Mouse (Mus musculus) C2C12 (cell line): ENCODE data around the gene Hoxa4. TPM values are rescaled to one million over a fixed set of nuclear protein-coding genes. Genes with fewer than 3 reads are reported as not detected.

ENCODE experiments used
- H3K27me3 ChIP-seq: one replicate; pipeline ENCODE4 v1.6.1; 2011; ENCODE audit not compliant: control insufficient read depth, insufficient read depth, insufficient read length
- H3K36me3 ChIP-seq: one replicate; pipeline ENCODE4 v1.6.1; 2011; ENCODE audit not compliant: control insufficient read depth, insufficient read depth
- H3K4me3 ChIP-seq: one replicate; pipeline ENCODE4 v1.5.1; 2011; ENCODE audit warnings: mild to moderate bottlenecking, control low read depth; ENCODE audit not compliant: poor library complexity, insufficient read depth, severe bottlenecking
- H3K79me2 ChIP-seq: one replicate; pipeline ENCODE4 v1.6.1; 2011; ENCODE audit not compliant: control insufficient read depth, insufficient read depth
- H3K79me3 ChIP-seq: one replicate; pipeline ENCODE4 v1.6.1; 2011; ENCODE audit warnings: low read depth, control low read depth
- H3ac ChIP-seq: one replicate; pipeline ENCODE3; 2011; ENCODE audit warnings: low read depth; ENCODE audit not compliant: control insufficient read depth, insufficient read length
- CEBPB ChIP-seq: IDR thresholded peaks from one replicate; pipeline ENCODE4 v1.6.1; 2011; ENCODE audit warnings: low read depth, mild to moderate bottlenecking, control low read depth, moderate library complexity
- CTCF ChIP-seq: IDR thresholded peaks from one replicate; pipeline ENCODE4 v1.5.1; 2011; ENCODE audit not compliant: control insufficient read depth, insufficient read depth, insufficient read length
- FOSL1 ChIP-seq: IDR thresholded peaks from one replicate; pipeline ENCODE4 v1.8.0; 2011; ENCODE audit warnings: mild to moderate bottlenecking, low read length; ENCODE audit not compliant: poor library complexity, insufficient read depth, severe bottlenecking
- MAX ChIP-seq: IDR thresholded peaks from one replicate; pipeline ENCODE4 v1.6.1; 2011; ENCODE audit warnings: mild to moderate bottlenecking, control low read depth
- MYOD1 ChIP-seq: IDR thresholded peaks from one replicate; pipeline ENCODE4 v1.6.1; 2011; ENCODE audit warnings: low read depth; ENCODE audit not compliant: control insufficient read depth, insufficient read length
- MYOG ChIP-seq: IDR thresholded peaks from one replicate; pipeline ENCODE4 v1.6.1; 2011; ENCODE audit not compliant: control insufficient read depth, insufficient read length; ENCODE audit errors: extremely low read depth
- USF1 ChIP-seq: IDR thresholded peaks from one replicate; pipeline ENCODE4 v1.6.1; 2011; ENCODE audit warnings: low read depth, mild to moderate bottlenecking, control low read depth, moderate library complexity
- polyA plus RNA-seq: library from polyadenylated mRNA; unstranded; fragments of >200 nt; fragmentation: generic; extraction: Trizol; gene quantifications from one replicate; pipeline ENCODE4 v1.2.1, GENCODE M21; 2012; ENCODE audit warnings: missing spikeins

Gene Hoxa4
- polyA plus RNA-seq, 1 experiment: 0.74 TPM

DNA sequence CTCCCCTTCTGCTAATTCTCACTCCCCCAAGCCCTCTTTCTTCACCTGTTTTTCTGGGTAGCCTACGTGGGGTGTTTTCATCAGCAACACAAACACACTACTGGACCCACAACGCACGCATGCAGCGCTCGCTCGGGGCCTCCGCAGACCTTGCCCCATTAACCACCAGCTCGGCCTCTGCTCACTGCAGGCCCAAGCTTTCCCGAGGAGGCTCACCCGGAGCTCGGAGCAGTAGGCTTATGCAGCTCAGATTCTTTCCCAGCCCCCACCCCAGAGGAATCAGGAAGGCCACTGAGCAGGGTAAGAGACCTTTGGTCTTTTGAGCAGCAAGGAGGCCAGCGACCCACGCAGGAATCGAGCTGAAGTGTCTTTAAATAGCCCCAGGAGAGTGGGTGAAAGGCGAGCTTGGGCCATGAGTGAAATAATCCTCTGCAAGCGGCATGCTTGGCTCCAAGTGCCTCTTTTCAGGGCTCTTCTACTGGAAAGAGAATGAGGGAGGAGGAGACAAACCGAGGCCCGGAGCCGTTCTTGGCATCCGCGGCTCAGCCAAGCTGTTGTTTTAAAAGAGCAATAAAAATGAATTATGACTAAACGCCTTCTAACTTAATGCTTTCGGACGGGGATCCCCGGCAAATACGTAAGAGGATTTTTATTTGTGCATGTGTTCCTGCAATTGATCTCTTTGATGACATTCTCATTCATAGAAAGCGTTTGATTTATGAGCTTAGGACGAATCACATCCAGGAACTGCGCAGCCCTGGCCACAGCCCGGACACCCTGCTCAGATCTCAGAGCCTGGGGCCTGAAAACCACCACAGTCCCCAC, 30.8 kb downstream of the Hoxa4 start:
- H3K4me3 ChIP-seq: peak overlapping the region; percentile 78

DNA sequence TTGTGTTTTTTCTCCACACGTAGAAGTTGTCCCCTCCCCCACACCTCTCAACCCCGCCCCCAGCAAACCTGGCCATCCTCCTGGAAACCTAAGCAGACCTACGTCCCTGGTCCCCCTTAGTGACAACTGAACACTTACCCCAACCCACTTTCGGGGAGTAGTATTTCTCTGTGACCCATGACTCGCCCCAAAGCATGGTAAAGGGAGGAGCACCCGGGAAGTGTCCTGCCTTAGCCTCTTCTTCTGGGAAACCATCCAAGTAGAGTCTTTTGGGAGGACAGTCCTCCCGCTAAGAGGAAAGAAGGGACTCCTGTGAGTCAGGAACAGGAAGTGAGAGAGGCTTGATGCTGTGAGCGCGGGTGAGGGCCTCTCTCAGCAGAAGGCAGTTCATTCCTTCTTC, 31.6 kb downstream of the Hoxa4 start:
- Histone ChIP-seq H3ac (no peak overlapping the region), H3K79me3 (peaks cover 18% of the 10 kb centered on the region), H3K4me3 (peak overlapping the region; percentile 78), H3K36me3 (peaks cover 19% of the 10 kb centered on the region), H3K27me3 (no peaks in the 10 kb centered on the region), H3K79me2 (peaks cover 42% of the 10 kb centered on the region)
- no peak for TF ChIP-seq MYOG
- no peak for TF ChIP-seq CTCF
- no peak for TF ChIP-seq CEBPB
- no peak for TF ChIP-seq USF1
- no peak for TF ChIP-seq FOSL1
- TF ChIP-seq MAX: no peak
- TF ChIP-seq MYOD1: no peak

More for the DNA sequence above, 30.8 kb downstream of the Hoxa4 start:
- TF ChIP-seq MYOG: no peak
- no peak for TF ChIP-seq MAX
- TF ChIP-seq CTCF: no peak
- TF ChIP-seq CEBPB: no peak
- no peak for TF ChIP-seq MYOD1
- TF ChIP-seq USF1: no peak
- no peak for TF ChIP-seq FOSL1
- H3K36me3 ChIP-seq: peaks cover 19% of the 10 kb centered on the region
- H3K79me2 ChIP-seq: peaks cover 42% of the 10 kb centered on the region
- H3K27me3 ChIP-seq: no peaks in the 10 kb centered on the region
- peaks cover 18% of the 10 kb centered on the region for H3K79me3 ChIP-seq
- H3ac ChIP-seq: peak overlapping the region; percentile 40

DNA sequence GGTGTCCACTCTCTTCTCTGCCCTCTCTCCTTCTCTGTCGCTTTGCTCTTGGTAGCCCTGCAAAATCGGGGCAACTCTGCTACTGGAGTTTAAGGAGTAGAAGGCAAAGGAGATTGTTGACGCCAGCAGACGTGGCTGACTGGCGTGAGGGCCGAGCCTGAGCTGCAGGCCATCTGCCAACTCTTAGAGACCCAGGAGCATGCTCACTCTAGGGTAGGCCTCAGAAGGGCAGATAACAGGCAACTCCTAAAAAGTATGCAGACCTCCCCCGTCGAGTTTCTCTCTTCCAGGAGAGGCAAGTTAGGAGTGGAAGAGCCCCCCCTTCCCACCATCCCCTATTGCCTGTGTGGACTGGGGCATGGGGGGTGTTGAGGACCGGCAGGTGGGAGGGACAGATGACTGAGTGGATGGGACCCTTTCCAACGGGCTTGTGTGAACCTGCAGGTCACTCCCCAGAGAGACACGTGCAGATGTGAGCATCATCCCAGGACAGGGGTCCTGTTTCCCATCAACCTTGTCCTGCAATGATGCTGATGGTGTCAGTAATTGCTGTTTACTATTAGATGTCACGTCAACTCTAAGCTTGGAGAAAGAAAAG, 32.3 kb downstream of the Hoxa4 start:
- peaks cover 42% of the 10 kb centered on the region for H3K79me2 ChIP-seq
- peak overlapping the region; percentile 78 for H3K4me3 ChIP-seq
- H3K27me3 ChIP-seq: no peaks in the 10 kb centered on the region
- H3K79me3 ChIP-seq: peaks cover 18% of the 10 kb centered on the region
- H3K36me3 ChIP-seq: peaks cover 19% of the 10 kb centered on the region
- TF ChIP-seq CEBPB (no peak), USF1 (no peak), MYOG (no peak), MAX (no peak), CTCF (no peak), FOSL1 (no peak), MYOD1 (no peak)
- H3ac ChIP-seq: peak overlapping the region; percentile 73

DNA sequence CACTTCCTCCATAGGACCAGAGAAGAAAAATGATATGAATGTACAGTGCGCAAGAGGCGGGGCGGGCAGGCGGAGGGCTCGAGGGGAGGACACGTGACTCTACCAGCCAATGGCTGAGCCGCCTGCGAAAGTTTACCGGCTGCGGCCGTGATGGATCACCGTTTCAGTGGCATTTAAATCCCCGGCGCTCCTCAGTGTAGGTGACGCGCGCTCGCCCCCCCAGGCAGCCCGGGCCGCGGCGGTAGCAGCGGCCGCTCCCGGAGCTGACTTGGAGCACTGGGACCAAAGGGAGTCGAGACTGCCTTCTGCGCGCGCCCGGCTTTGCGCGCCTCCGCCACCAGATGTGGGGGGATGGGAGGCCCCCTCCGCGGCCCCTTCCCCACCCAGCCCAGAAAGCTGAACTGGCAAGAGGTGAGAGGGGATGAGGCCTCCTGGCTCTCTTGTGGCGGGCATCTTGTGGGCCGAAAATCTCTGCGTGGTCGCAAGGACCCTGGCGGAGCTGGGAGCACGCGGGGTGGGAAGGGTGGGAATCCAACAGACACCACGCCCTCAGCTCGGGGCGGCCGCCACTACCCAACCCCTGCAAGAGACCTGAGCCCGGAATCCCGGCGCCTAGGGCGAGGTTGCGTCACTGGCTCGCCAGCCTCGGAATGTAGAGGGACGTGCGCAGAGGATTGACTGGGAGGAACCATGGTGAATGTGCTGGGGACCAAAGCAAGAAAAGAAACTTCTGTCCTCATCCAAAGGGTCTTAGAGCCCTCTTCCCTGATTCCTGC, 33.1 kb downstream of the Hoxa4 start, which contains the start of gene Hoxa1:
Gene Hoxa1, minus strand, starts transcription at position 42 of the 776 bp plus-strand sequence.
- Histone ChIP-seq H3K4me3 (peak within 1 kb of the TSS; percentile 78), H3ac (peak within 1 kb of the TSS; percentile 78), H3K79me2 (peaks cover 42% of the 10 kb centered on the region), H3K27me3 (no peaks in the 10 kb centered on the region), H3K36me3 (peaks cover 17% of the 10 kb centered on the region), H3K79me3 (peaks cover 18% of the 10 kb centered on the region)
- peak; percentile 10 for TF ChIP-seq MAX
- TF ChIP-seq MYOG: no peak
- TF ChIP-seq CTCF: no peak
- peak; percentile 92 for TF ChIP-seq USF1
- peak; percentile 88 for TF ChIP-seq CEBPB
- TF ChIP-seq FOSL1: no peak
- TF ChIP-seq MYOD1: no peak

DNA sequence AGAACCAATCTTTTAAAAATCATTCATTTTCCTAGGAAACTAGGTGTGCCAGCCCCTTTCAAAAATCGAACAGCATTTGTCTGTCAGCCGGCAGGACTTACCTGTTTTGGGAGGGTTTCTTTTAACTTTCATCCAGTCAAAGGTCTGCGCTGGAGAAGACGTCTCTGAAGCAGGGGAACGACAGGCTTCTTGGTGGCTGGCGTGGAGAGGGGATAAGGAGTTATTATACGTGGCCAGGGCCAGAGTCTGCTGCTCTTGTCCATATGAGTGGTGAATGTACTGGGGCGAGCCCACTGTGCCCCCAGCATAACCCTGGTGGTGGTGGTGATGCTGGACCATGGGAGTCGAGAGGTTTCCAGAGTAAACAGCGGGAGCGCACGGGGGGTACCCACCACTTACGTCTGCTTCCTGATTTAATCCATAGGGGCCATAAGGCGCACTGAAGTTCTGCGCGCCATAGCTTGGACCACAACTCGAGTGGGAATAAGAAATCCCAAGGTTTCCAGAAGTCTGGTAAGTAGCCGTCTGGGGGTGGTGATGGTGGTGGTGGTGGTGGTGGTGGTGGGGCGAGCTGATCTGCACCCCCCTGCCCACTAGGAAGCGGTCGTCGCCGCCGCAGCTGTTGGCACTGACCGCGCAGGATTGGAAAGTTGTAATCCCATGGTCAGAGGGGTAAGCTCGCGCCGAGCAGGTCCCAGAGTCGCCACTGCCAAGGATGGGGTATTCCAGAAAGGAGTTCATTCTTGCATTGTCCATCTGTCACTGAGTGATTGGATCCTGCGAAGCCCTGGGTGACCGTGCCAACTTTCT, 33.9 kb downstream of the Hoxa4 start:
- Histone ChIP-seq H3K4me3 (peak overlapping the region; percentile 78), H3K79me2 (peaks cover 38% of the 10 kb centered on the region), H3K27me3 (no peaks in the 10 kb centered on the region), H3K79me3 (peaks cover 15% of the 10 kb centered on the region), H3K36me3 (peaks cover 10% of the 10 kb centered on the region), H3ac (peak overlapping the region; percentile 10)
- TF ChIP-seq MYOD1: no peak
- TF ChIP-seq CEBPB: no peak
- no peak for TF ChIP-seq MYOG
- no peak for TF ChIP-seq MAX
- TF ChIP-seq FOSL1: no peak
- TF ChIP-seq USF1: no peak
